Mouse (Mus musculus) brain, embryonic 14.5 days (tissue): Measurements from ENCODE around the gene Hoxc13.

Source experiments
- CTCF ChIP-seq: fragments of 200-500 bp; IDR thresholded peaks from 2 replicates; pipeline ENCODE4 v1.5.1; 2012; ENCODE audit warnings: inconsistent platforms, mild to moderate bottlenecking, moderate library complexity, borderline replicate concordance; ENCODE audit not compliant: insufficient read depth, insufficient read length; ENCODE audit errors: extremely low read depth
- POLR2A ChIP-seq: fragments of 200-500 bp; IDR thresholded peaks from 2 replicates; pipeline ENCODE4 v1.6.1; 2012; ENCODE audit warnings: mild to moderate bottlenecking, inconsistent platforms, borderline replicate concordance; ENCODE audit not compliant: poor library complexity, insufficient read depth, insufficient read length, severe bottlenecking; ENCODE audit errors: extremely low read depth

DNA sequence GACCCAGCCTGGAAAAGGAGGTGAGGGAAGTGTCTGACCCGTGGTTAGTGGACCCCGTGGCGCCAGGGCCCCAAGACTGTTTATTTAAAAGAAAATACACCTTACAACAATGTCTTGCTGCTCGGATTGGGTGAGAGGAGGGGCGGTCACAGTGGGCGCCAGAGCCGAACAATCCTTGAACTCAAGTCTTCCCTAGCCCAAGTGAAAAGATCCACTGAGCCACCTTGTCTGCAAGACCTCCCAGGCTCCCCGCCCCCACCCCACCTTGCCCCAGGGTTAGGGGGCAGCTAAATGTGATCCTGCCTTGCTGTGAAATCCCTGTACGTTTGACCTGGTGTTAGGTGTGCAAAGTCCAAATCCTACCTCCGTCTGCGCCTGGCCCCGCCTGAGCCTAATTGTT is 36.0 kb downstream of the Hoxc13 start:
- TF ChIP-seq CTCF (no peak), POLR2A (no peak)
